Mouse (Mus musculus) megakaryocyte, embryonic 14.5 days (primary cell): ENCODE measurements at regions not wholly inside any gene's neighbourhood (a gene's known extent, or its start where the extent isn't known, plus 50 kb on each side); places are given as distances from the start of the nearest gene placed in this dataset.

Experiments
- H3K27me3 ChIP-seq: replicated peaks from 2 replicates; pipeline ENCODE3; 2012; ENCODE audit warnings: inconsistent platforms
- H3K36me3 ChIP-seq: replicated peaks from 2 replicates; pipeline ENCODE3; 2012; ENCODE audit warnings: low read length, inconsistent platforms, mixed read lengths
- H3K4me1 ChIP-seq: 2 replicates; pipeline ENCODE4 v1.6.1; 2012; ENCODE audit warnings: inconsistent platforms
- H3K4me3 ChIP-seq: replicated peaks from 2 replicates; pipeline ENCODE3; 2012; ENCODE audit warnings: moderate library complexity, mild to moderate bottlenecking, inconsistent platforms
- H3K9me3 ChIP-seq: 2 replicates; pipeline ENCODE4 v1.6.1; 2012; ENCODE audit warnings: inconsistent platforms
- FLI1 ChIP-seq: IDR thresholded peaks from 2 replicates; pipeline ENCODE4 v1.6.1; 2012; ENCODE audit warnings: low read length, inconsistent platforms, mixed read lengths
- GATA1 ChIP-seq: IDR thresholded peaks from 3 replicates; pipeline ENCODE4 v1.6.1; 2012; ENCODE audit warnings: mixed read lengths, low read length, inconsistent platforms, borderline replicate concordance

GRCm38 (mm10) chr2:179216773-179217172 lies 225.5 kb upstream of the Cdh4 start:
- H3K4me1 ChIP-seq, result no peaks in the 10 kb centered on the region
- H3K9me3 ChIP-seq, result peaks cover 7% of the 10 kb centered on the region; the same call in 1 of the 2 replicates
- TF ChIP-seq GATA1 (no peak), FLI1 (no peak)
- H3K27me3 ChIP-seq, result no peaks in the 10 kb centered on the region
- H3K36me3 ChIP-seq, result no peaks in the 10 kb centered on the region
- no peak overlapping the region for H3K4me3 ChIP-seq

- peaks cover 23% of the 10 kb centered on the region for H3K9me3 ChIP-seq
Observed at GRCm38 (mm10) chr2:179228096-179228495, 214.1 kb upstream of the Cdh4 start.

GRCm38 (mm10) chr2:179231708-179232354 lies 210.4 kb upstream of the Cdh4 start:
- no peaks in the 10 kb centered on the region for H3K36me3 ChIP-seq
- no peak for TF ChIP-seq FLI1
- no peak for TF ChIP-seq GATA1
- H3K4me3 ChIP-seq, result no peak overlapping the region
- H3K9me3 ChIP-seq, result peaks cover 43% of the 10 kb centered on the region
- no peaks in the 10 kb centered on the region for H3K4me1 ChIP-seq
- no peaks in the 10 kb centered on the region for H3K27me3 ChIP-seq

More at GRCm38 (mm10) chr2:179228096-179228495, 214.1 kb upstream of the Cdh4 start:
- TF ChIP-seq GATA1 (no peak), FLI1 (no peak)
- no peak overlapping the region for H3K4me3 ChIP-seq
- no peaks in the 10 kb centered on the region for H3K27me3 ChIP-seq
- no peaks in the 10 kb centered on the region for H3K36me3 ChIP-seq
- no peaks in the 10 kb centered on the region for H3K4me1 ChIP-seq

- H3K9me3 ChIP-seq, result peaks cover 65% of the 10 kb centered on the region
- TF ChIP-seq GATA1 (no peak), FLI1 (no peak)
Observed at GRCm38 (mm10) chr2:179238166-179238565, 204.1 kb upstream of the Cdh4 start.

GRCm38 (mm10) chr2:179260892-179261291 lies 181.3 kb upstream of the Cdh4 start:
- H3K36me3 ChIP-seq, result no peaks in the 10 kb centered on the region
- TF ChIP-seq GATA1, result no peak
- no peak for TF ChIP-seq FLI1
- peaks cover 49% of the 10 kb centered on the region for H3K9me3 ChIP-seq
- H3K4me3 ChIP-seq, result no peak overlapping the region
- no peaks in the 10 kb centered on the region for H3K4me1 ChIP-seq
- no peaks in the 10 kb centered on the region for H3K27me3 ChIP-seq

More at GRCm38 (mm10) chr2:179238166-179238565, 204.1 kb upstream of the Cdh4 start:
- no peaks in the 10 kb centered on the region for H3K36me3 ChIP-seq
- H3K4me3 ChIP-seq, result no peak overlapping the region
- H3K27me3 ChIP-seq, result no peaks in the 10 kb centered on the region
- no peaks in the 10 kb centered on the region for H3K4me1 ChIP-seq

GRCm38 (mm10) chr2:179263888-179264287 lies 178.3 kb upstream of the Cdh4 start:
- Histone ChIP-seq H3K27me3 (no peaks in the 10 kb centered on the region), H3K9me3 (peaks cover 56% of the 10 kb centered on the region), H3K4me3 (peak overlapping the region; percentile 40), H3K4me1 (no peaks in the 10 kb centered on the region), H3K36me3 (no peaks in the 10 kb centered on the region)
- TF ChIP-seq GATA1 (no peak), FLI1 (no peak)

GRCm38 (mm10) chr2:179265436-179265835 lies 176.8 kb upstream of the Cdh4 start:
- H3K27me3 ChIP-seq, result no peaks in the 10 kb centered on the region
- no peaks in the 10 kb centered on the region for H3K4me1 ChIP-seq
- H3K36me3 ChIP-seq, result no peaks in the 10 kb centered on the region
- TF ChIP-seq GATA1 (no peak), FLI1 (no peak)
- H3K4me3 ChIP-seq, result peak overlapping the region; percentile 17
- H3K9me3 ChIP-seq, result peaks cover 57% of the 10 kb centered on the region

GRCm38 (mm10) chr2:179277204-179277886 lies 164.9 kb upstream of the Cdh4 start:
- Histone ChIP-seq H3K4me3 (no peak overlapping the region), H3K4me1 (no peaks in the 10 kb centered on the region), H3K36me3 (no peaks in the 10 kb centered on the region), H3K27me3 (no peaks in the 10 kb centered on the region), H3K9me3 (peaks cover 60% of the 10 kb centered on the region)
- TF ChIP-seq GATA1, result no peak
- no peak for TF ChIP-seq FLI1

- H3K9me3 ChIP-seq, result peaks cover 65% of the 10 kb centered on the region
- H3K4me1 ChIP-seq, result no peaks in the 10 kb centered on the region
- H3K4me3 ChIP-seq, result no peak overlapping the region
- no peaks in the 10 kb centered on the region for H3K36me3 ChIP-seq
- H3K27me3 ChIP-seq, result no peaks in the 10 kb centered on the region
- no peak for TF ChIP-seq FLI1
- no peak for TF ChIP-seq GATA1
Observed at GRCm38 (mm10) chr2:179277887-179278282, 164.3 kb upstream of the Cdh4 start.

GRCm38 (mm10) chr2:179282276-179282675 lies 160.0 kb upstream of the Cdh4 start:
- H3K4me1 ChIP-seq, result no peaks in the 10 kb centered on the region
- no peak for TF ChIP-seq FLI1
- no peak for TF ChIP-seq GATA1
- H3K27me3 ChIP-seq, result no peaks in the 10 kb centered on the region
- no peaks in the 10 kb centered on the region for H3K36me3 ChIP-seq
- H3K9me3 ChIP-seq, result peaks cover 74% of the 10 kb centered on the region
- H3K4me3 ChIP-seq, result no peak overlapping the region
